Mouse (Mus musculus): Measurements from ENCODE around the gene Golt1a. TPM values are rescaled to one million over a fixed set of nuclear protein-coding genes. Genes with fewer than 3 reads are reported as not detected.
A peak's percentile ranks its signal among the peaks of the same experiment; 100 is the strongest.

Gene Golt1a
- total RNA-seq, 1 experiment, result not detected

DNA sequence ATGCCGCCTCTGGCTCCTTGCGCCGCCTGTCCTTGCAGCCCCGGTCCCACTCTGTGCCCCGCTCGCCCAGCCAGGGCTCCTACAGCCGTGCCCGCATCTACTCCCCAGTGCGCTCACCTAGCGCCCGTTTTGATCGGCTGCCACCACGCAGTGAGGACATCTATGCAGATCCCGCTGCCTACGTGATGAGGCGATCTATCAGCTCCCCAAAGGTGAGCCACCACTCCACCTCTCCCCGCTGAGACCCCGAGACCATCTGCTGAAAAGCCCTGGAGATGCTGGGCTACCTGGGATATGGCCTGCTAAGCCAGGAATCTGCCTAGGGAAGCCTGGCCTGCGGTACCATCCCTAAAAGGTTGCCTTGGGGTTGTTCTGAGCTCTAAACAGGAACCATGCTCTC, 35.4 kb upstream of the Golt1a start:
- H3K27ac ChIP-seq (ENCODE audit: insufficient read depth, low read depth, low read length, poor library complexity, severe bottlenecking), result no peak overlapping the region
- DNase-seq (ENCODE audit: low read depth, low spot score), result no peak
- H3K9ac ChIP-seq (ENCODE audit: insufficient read depth, low read depth, low read length, poor library complexity, severe bottlenecking), result no peak overlapping the region
- H3K9me3 ChIP-seq (ENCODE audit: control insufficient read depth, insufficient read depth, low read depth, low read length), result no peaks in the 10 kb centered on the region
- TF ChIP-seq ZNF384 (IDR thresholded peaks at IDR 0.05; ENCODE audit: low read depth, low read length) (no peak), MAFK (IDR thresholded peaks at IDR 0.05; ENCODE audit: insufficient read depth, low read depth, low read length) (no peak), CHD2 (IDR thresholded peaks at IDR 0.05; ENCODE audit: low read depth, low read length) (no peak), HCFC1 (IDR thresholded peaks at IDR 0.05; ENCODE audit: borderline replicate concordance, insufficient read depth, low read length) (no peak), ZC3H11A (IDR thresholded peaks at IDR 0.05; ENCODE audit: borderline replicate concordance, low read depth, low read length) (no peak)
- in situ Hi-C loops (cut with MboI; ENCODE audit: low sequenced_read_pairs in 2 of 2, unreplicated experiment in 2 of 2), result no loop called here
- H3K36me3 ChIP-seq (ENCODE audit: control insufficient read depth, insufficient read depth, low read length, poor library complexity, severe bottlenecking), result no peaks in the 10 kb centered on the region
- H3K4me3 ChIP-seq (ENCODE audit: insufficient read depth in 1 of 2, low read depth in 1 of 2, low read length in 2 of 2, poor library complexity in 1 of 2, severe bottlenecking in 1 of 2), result peak overlapping the region; percentile 24 to 27; a peak in 3 of 4 replicates
- no peaks in the 10 kb centered on the region for H3K4me1 ChIP-seq (ENCODE audit: control insufficient read depth in 2 of 2, insufficient read depth in 2 of 2, low read length in 2 of 2, poor library complexity in 1 of 2)

DNA sequence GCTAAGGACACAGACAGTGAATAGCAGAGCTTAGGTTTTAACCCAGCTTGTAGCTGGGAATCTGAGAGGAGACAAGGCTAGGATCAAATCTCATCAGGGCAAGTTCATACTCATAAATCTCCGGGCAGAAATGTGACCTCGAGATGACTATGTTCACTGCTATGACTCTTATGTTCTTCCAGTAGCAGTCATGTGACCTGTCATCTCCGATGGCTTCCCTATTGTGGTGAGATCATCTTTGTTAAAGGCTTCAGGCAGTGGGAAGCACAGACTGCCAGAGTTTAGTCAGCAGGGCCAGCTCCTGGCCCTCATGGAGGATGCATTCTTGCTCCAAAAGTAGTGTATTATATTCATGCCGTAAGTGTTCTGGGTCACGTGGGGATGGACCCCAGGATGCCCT, 32.6 kb upstream of the Golt1a start:
- Histone ChIP-seq H3K27ac (ENCODE audit: insufficient read depth, low read depth, low read length, poor library complexity, severe bottlenecking) (no peak overlapping the region), H3K4me1 (ENCODE audit: control insufficient read depth in 2 of 2, insufficient read depth in 2 of 2, low read length in 2 of 2, poor library complexity in 1 of 2) (no peaks in the 10 kb centered on the region), H3K9ac (ENCODE audit: insufficient read depth, low read depth, low read length, poor library complexity, severe bottlenecking) (no peak overlapping the region), H3K4me3 (ENCODE audit: insufficient read depth in 1 of 2, low read depth in 1 of 2, low read length in 2 of 2, poor library complexity in 1 of 2, severe bottlenecking in 1 of 2) (no peak overlapping the region), H3K9me3 (ENCODE audit: control insufficient read depth, insufficient read depth, low read depth, low read length) (no peaks in the 10 kb centered on the region), H3K36me3 (ENCODE audit: control insufficient read depth, insufficient read depth, low read length, poor library complexity, severe bottlenecking) (no peaks in the 10 kb centered on the region)
- DNase-seq (ENCODE audit: low read depth, low spot score), result no peak
- in situ Hi-C loops (cut with MboI; ENCODE audit: low sequenced_read_pairs in 2 of 2, unreplicated experiment in 2 of 2), result no loop called here
- TF ChIP-seq HCFC1 (IDR thresholded peaks at IDR 0.05; ENCODE audit: borderline replicate concordance, insufficient read depth, low read length) (no peak), CHD2 (IDR thresholded peaks at IDR 0.05; ENCODE audit: low read depth, low read length) (no peak), MAFK (IDR thresholded peaks at IDR 0.05; ENCODE audit: insufficient read depth, low read depth, low read length) (no peak), ZNF384 (IDR thresholded peaks at IDR 0.05; ENCODE audit: low read depth, low read length) (no peak), ZC3H11A (IDR thresholded peaks at IDR 0.05; ENCODE audit: borderline replicate concordance, low read depth, low read length) (no peak)

DNA sequence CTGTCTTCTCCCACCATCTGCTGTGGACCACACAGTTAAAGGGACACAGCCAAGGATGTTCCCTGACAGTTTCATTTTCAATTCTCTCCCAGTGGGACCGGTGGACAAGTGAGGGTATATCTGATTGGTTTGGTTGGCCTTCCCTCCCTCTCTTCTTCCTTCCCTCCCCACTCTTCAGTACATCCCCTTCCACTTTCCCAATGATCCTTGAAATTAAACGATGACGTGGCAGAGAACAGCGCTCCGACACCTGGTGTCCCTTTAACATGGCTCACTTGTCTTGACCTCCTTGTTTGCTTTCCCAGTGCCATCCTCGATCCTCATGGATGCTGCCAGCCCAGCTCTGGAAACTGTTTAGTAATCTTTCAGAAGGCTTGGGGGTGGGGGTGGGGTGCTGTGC, 31.1 kb upstream of the Golt1a start:
- Histone ChIP-seq H3K4me3 (ENCODE audit: insufficient read depth in 1 of 2, low read depth in 1 of 2, low read length in 2 of 2, poor library complexity in 1 of 2, severe bottlenecking in 1 of 2) (no peak overlapping the region), H3K4me1 (ENCODE audit: control insufficient read depth in 2 of 2, insufficient read depth in 2 of 2, low read length in 2 of 2, poor library complexity in 1 of 2) (no peaks in the 10 kb centered on the region), H3K36me3 (ENCODE audit: control insufficient read depth, insufficient read depth, low read length, poor library complexity, severe bottlenecking) (no peaks in the 10 kb centered on the region), H3K9ac (ENCODE audit: insufficient read depth, low read depth, low read length, poor library complexity, severe bottlenecking) (no peak overlapping the region), H3K27ac (ENCODE audit: insufficient read depth, low read depth, low read length, poor library complexity, severe bottlenecking) (no peak overlapping the region), H3K9me3 (ENCODE audit: control insufficient read depth, insufficient read depth, low read depth, low read length) (no peaks in the 10 kb centered on the region)
- in situ Hi-C loops (cut with MboI; ENCODE audit: low sequenced_read_pairs in 2 of 2, unreplicated experiment in 2 of 2), result no loop called here
- no peak for TF ChIP-seq ZNF384 (IDR thresholded peaks at IDR 0.05; ENCODE audit: low read depth, low read length)
- TF ChIP-seq ZC3H11A (IDR thresholded peaks at IDR 0.05; ENCODE audit: borderline replicate concordance, low read depth, low read length), result no peak
- no peak for TF ChIP-seq MAFK (IDR thresholded peaks at IDR 0.05; ENCODE audit: insufficient read depth, low read depth, low read length)
- no peak for TF ChIP-seq CHD2 (IDR thresholded peaks at IDR 0.05; ENCODE audit: low read depth, low read length)
- TF ChIP-seq HCFC1 (IDR thresholded peaks at IDR 0.05; ENCODE audit: borderline replicate concordance, insufficient read depth, low read length), result no peak
- DNase-seq (ENCODE audit: low read depth, low spot score), result no peak

DNA sequence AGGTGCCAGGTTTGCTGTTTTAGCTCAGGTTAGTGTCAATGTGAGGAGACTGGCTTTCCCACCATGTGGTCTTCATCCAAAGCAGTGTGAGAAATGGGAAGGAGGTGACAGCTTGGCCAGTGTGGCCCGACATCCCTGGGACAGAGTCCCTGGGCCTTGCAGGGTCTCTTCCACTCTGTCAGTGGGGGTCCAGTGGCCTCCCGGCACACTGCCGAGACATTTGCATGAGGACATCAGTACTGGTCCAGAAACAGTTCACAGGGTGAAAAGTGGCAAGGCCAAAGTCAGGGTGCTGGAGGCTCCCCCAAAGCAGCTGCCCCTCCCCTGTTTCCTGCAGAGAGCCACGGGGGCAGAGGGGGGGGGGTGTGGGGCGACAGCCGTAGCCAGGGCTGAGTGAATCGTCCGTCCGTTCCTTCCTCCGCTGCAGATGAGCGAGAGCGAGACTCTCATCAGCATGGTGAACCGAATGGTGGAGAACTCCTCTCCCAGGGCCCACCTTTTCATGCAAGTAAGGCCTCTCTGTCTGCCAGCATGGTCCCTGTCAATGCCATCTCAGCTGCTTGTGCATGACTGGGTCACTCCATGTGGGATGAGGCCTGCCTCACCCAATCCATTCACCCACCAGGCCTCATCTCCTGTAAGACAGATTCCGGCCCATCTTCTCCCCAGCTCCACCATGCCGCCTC, 30.5 kb upstream of the Golt1a start:
- no peaks in the 10 kb centered on the region for H3K36me3 ChIP-seq (ENCODE audit: control insufficient read depth, insufficient read depth, low read length, poor library complexity, severe bottlenecking)
- no peak for TF ChIP-seq MAFK (IDR thresholded peaks at IDR 0.05; ENCODE audit: insufficient read depth, low read depth, low read length)
- no peak for TF ChIP-seq HCFC1 (IDR thresholded peaks at IDR 0.05; ENCODE audit: borderline replicate concordance, insufficient read depth, low read length)
- TF ChIP-seq ZNF384 (IDR thresholded peaks at IDR 0.05; ENCODE audit: low read depth, low read length), result no peak
- no peak for TF ChIP-seq CHD2 (IDR thresholded peaks at IDR 0.05; ENCODE audit: low read depth, low read length)
- no peak for TF ChIP-seq ZC3H11A (IDR thresholded peaks at IDR 0.05; ENCODE audit: borderline replicate concordance, low read depth, low read length)

More for the DNA sequence above, 30.5 kb upstream of the Golt1a start:
- Histone ChIP-seq H3K27ac (ENCODE audit: insufficient read depth, low read depth, low read length, poor library complexity, severe bottlenecking) (no peak overlapping the region), H3K4me1 (ENCODE audit: control insufficient read depth in 2 of 2, insufficient read depth in 2 of 2, low read length in 2 of 2, poor library complexity in 1 of 2) (no peaks in the 10 kb centered on the region), H3K9ac (ENCODE audit: insufficient read depth, low read depth, low read length, poor library complexity, severe bottlenecking) (no peak overlapping the region), H3K4me3 (ENCODE audit: insufficient read depth in 1 of 2, low read depth in 1 of 2, low read length in 2 of 2, poor library complexity in 1 of 2, severe bottlenecking in 1 of 2) (no peak overlapping the region), H3K9me3 (ENCODE audit: control insufficient read depth, insufficient read depth, low read depth, low read length) (no peaks in the 10 kb centered on the region)
- no peak for DNase-seq (ENCODE audit: low read depth, low spot score)
- in situ Hi-C loops (cut with MboI; ENCODE audit: low sequenced_read_pairs in 2 of 2, unreplicated experiment in 2 of 2), result no loop called here

All from ES-E14 (cell line).